Mouse (Mus musculus): Measurements from ENCODE around the gene U2af1l4. TPM values are rescaled to one million over a fixed set of nuclear protein-coding genes. Genes with fewer than 3 reads are reported as not detected.
A peak's percentile ranks its signal among the peaks of the same experiment; 100 is the strongest.

The U2af1l4 gene
- polyA plus RNA-seq, 1 experiment = 72.3 TPM

DNA sequence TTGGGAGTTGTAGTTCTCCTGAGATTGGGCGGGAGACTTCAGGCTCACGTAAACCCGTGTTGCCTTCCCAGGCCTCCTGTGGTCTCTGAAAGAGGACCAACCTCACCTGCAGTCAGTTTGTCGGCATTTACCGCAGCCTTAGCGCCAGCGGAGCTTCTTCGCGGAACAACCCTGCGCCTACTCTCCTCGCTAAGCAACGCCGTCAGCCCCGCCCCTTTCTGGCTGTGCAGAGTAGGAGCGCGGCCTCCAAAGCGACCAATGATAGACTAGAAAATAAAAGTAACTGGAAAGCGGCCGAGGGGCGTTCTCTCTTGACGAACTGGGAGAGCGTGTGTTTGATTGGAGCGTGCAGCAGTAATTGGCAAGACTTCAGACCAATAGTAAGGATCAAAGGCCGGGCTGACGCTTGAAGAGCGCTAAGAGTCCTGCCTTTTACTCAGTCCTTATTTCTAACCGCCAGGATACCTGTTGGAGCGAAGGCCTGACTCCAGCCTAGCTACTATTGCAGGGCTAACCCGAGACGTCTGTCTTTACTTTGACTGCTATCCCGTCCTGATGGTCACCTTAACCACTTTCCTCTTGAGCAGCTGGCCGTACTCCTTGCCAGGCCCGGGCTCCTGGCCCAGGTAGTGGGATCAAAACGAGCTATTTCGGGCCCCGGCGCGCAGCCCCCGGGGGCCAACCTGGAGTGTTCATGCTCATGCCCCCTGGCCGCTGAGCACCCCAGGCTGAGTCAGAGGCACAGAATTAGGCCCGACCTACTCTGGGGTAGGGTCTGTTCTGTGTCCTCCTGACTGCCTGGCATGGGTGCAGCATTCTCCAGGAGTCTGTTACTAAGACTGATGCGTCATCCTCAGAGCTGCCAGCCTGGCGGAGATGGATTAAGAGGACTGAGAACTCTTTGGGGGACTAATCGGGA is 10.7 kb upstream of the U2af1l4 start, which contains the start of the genes Hspb6 and Proser3:
Gene Hspb6, plus strand, starts transcription at position 77 of the 919 bp plus-strand sequence.
Gene Proser3, minus strand, starts transcription at position 198 of the 919 bp plus-strand sequence.
- H3K4me2 ChIP-seq (ENCODE audit: low read depth) = peak within 1 kb of the TSS; percentile 75
- peak; percentile 71 for TF ChIP-seq POLR2AphosphoS2 (IDR thresholded peaks at IDR 0.05; ENCODE audit: insufficient read length, low read depth)
- no peak for TF ChIP-seq TCF12 (IDR thresholded peaks at IDR 0.05; ENCODE audit: insufficient read depth, poor library complexity, severe bottlenecking)
- TF ChIP-seq POLR2A (IDR thresholded peaks at IDR 0.05; ENCODE audit: insufficient read length, low read depth) = peak; percentile 71
- peak; percentile 58 for TF ChIP-seq E2F4 (IDR thresholded peaks at IDR 0.05; ENCODE audit: insufficient read depth)
- no peak for TF ChIP-seq MYOG (IDR thresholded peaks at IDR 0.05; ENCODE audit: control insufficient read depth in 1 of 3, insufficient read depth in 1 of 3, insufficient read length in 2 of 3, low read depth in 2 of 3)
- no peak for TF ChIP-seq TCF3 (IDR thresholded peaks at IDR 0.05; ENCODE audit: insufficient read length, low read depth)
- no peak for TF ChIP-seq SRF (IDR thresholded peaks at IDR 0.05; ENCODE audit: control insufficient read depth, insufficient read length, low read depth)
- 0 out of 2 replicates have a peak, but pooled peaks have one; percentile 1 for TF ChIP-seq CEBPB (IDR thresholded peaks at IDR 0.05; ENCODE audit: insufficient read depth, poor library complexity, severe bottlenecking)
- TF ChIP-seq USF1 (IDR thresholded peaks at IDR 0.05; ENCODE audit: low read depth) = no peak
- TF ChIP-seq MYOD1 (IDR thresholded peaks at IDR 0.05; ENCODE audit: control insufficient read depth in 1 of 3, insufficient read length in 2 of 3, low read depth in 2 of 3) = no peak
- no peak for TF ChIP-seq MAX (IDR thresholded peaks at IDR 0.05; ENCODE audit: low read depth)
- TF ChIP-seq REST (IDR thresholded peaks at IDR 0.05; ENCODE audit: insufficient read depth, insufficient read length) = no peak
- H3K36me3 ChIP-seq (ENCODE audit: control insufficient read depth, insufficient read depth) = peaks cover 16% of the 10 kb centered on the region
- H3ac ChIP-seq (ENCODE audit: control insufficient read depth, insufficient read length) = peak within 1 kb of the TSS; percentile 8
- no peaks in the 10 kb centered on the region for H3K79me2 ChIP-seq (ENCODE audit: control insufficient read depth, insufficient read depth)
- H3K27me3 ChIP-seq (ENCODE audit: control insufficient read depth, insufficient read depth, insufficient read length) = no peaks in the 10 kb centered on the region
- peak within 1 kb of the TSS; percentile 68 for H3K4me3 ChIP-seq

DNA sequence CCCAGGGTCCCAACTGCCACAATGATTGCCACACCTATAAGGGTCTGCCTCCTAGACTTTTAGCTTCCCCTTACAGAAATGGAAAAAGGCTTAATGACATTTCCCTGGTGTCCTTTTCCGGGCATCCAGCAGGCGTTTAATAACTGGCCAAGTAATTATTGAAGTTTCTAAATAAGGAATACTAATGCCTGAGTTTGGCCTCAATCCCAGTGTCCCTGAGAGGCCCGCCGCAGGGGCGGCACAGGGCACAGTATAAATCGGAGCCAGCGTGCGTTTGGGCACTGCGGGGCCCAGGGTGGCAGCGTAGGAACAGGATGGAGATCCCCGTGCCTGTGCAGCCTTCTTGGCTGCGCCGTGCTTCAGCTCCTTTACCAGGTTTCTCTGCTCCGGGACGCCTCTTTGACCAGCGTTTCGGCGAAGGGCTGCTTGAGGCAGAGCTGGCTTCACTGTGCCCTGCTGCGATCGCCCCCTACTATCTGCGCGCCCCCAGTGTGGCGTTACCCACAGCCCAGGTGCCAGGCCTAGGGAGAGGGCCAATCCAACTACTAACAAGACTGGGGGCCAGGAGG is 10.0 kb upstream of the U2af1l4 start:
- Histone ChIP-seq H3K27me3 (ENCODE audit: control insufficient read depth, insufficient read depth, insufficient read length) (no peaks in the 10 kb centered on the region), H3K4me3 (peak overlapping the region; percentile 68), H3K36me3 (ENCODE audit: control insufficient read depth, insufficient read depth) (peaks cover 16% of the 10 kb centered on the region), H3ac (ENCODE audit: control insufficient read depth, insufficient read length) (peak overlapping the region; percentile 8), H3K4me2 (ENCODE audit: low read depth) (peak overlapping the region; percentile 75), H3K79me2 (ENCODE audit: control insufficient read depth, insufficient read depth) (no peaks in the 10 kb centered on the region)
- TF ChIP-seq MAX (IDR thresholded peaks at IDR 0.05; ENCODE audit: low read depth) (no peak), SRF (IDR thresholded peaks at IDR 0.05; ENCODE audit: control insufficient read depth, insufficient read length, low read depth) (no peak), POLR2AphosphoS2 (IDR thresholded peaks at IDR 0.05; ENCODE audit: insufficient read length, low read depth) (peak; percentile 93), E2F4 (IDR thresholded peaks at IDR 0.05; ENCODE audit: insufficient read depth) (no peak), TCF12 (IDR thresholded peaks at IDR 0.05; ENCODE audit: insufficient read depth, poor library complexity, severe bottlenecking) (no peak), POLR2A (IDR thresholded peaks at IDR 0.05; ENCODE audit: insufficient read length, low read depth) (peak; percentile 82), USF1 (IDR thresholded peaks at IDR 0.05; ENCODE audit: low read depth) (no peak), MYOD1 (IDR thresholded peaks at IDR 0.05; ENCODE audit: control insufficient read depth in 1 of 3, insufficient read length in 2 of 3, low read depth in 2 of 3) (no peak)

GRCm38 (mm10) chr7:30553810-30554584 is 9.1 kb upstream of the U2af1l4 start:
- peak overlapping the region; percentile 8 for H3ac ChIP-seq (ENCODE audit: control insufficient read depth, insufficient read length)
- H3K4me2 ChIP-seq (ENCODE audit: low read depth) = peak overlapping the region; percentile 75
- peak overlapping the region; percentile 68 for H3K4me3 ChIP-seq
- no peaks in the 10 kb centered on the region for H3K27me3 ChIP-seq (ENCODE audit: control insufficient read depth, insufficient read depth, insufficient read length)
- TF ChIP-seq REST (IDR thresholded peaks at IDR 0.05; ENCODE audit: insufficient read depth, insufficient read length) (no peak), USF1 (IDR thresholded peaks at IDR 0.05; ENCODE audit: low read depth) (no peak), E2F4 (IDR thresholded peaks at IDR 0.05; ENCODE audit: insufficient read depth) (no peak), POLR2AphosphoS2 (IDR thresholded peaks at IDR 0.05; ENCODE audit: insufficient read length, low read depth) (peak; percentile 57), TCF3 (IDR thresholded peaks at IDR 0.05; ENCODE audit: insufficient read length, low read depth) (no peak), SRF (IDR thresholded peaks at IDR 0.05; ENCODE audit: control insufficient read depth, insufficient read length, low read depth) (no peak), POLR2A (IDR thresholded peaks at IDR 0.05; ENCODE audit: insufficient read length, low read depth) (no peak)
- H3K36me3 ChIP-seq (ENCODE audit: control insufficient read depth, insufficient read depth) = peaks cover 8% of the 10 kb centered on the region
- peaks cover 5% of the 10 kb centered on the region for H3K79me2 ChIP-seq (ENCODE audit: control insufficient read depth, insufficient read depth)

DNA sequence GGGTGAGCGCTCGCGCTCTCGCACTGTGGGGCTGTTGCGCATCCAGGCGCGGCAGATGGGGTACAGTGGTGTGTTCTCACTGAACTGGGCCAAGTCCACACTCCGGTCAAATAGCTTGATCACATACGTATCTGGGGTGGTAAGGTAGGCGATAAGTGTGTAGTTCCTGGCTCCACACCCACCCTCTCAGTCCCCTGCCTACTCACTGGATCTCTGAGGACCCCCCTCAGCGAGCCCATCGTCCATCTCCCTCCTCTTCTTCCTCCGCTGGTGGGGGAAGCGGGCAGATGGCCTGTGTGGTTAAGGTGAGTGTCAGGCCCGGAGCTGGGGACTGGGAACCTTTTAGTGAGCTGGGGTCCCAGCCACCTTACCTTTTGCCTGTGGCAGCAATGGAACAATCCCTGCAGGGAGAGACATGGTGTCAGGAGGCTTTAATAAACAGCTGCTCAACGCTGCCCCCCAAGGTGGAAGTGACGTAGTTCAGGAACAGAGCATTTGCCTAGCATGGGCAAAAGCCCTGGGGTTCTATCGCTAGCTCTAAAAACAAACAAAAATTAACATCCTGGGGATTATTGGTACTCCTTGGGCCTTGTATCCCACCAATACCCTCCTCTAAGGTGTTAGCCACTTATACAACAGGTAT is 6.1 kb upstream of the U2af1l4 start:
- H3K4me3 ChIP-seq = no peak overlapping the region
- H3K4me2 ChIP-seq (ENCODE audit: low read depth) = no peak overlapping the region
- H3K79me2 ChIP-seq (ENCODE audit: control insufficient read depth, insufficient read depth) = peaks cover 13% of the 10 kb centered on the region
- no peaks in the 10 kb centered on the region for H3K27me3 ChIP-seq (ENCODE audit: control insufficient read depth, insufficient read depth, insufficient read length)
- H3ac ChIP-seq (ENCODE audit: control insufficient read depth, insufficient read length) = no peak overlapping the region
- H3K36me3 ChIP-seq (ENCODE audit: control insufficient read depth, insufficient read depth) = peaks cover 8% of the 10 kb centered on the region
- no peak for TF ChIP-seq POLR2A (IDR thresholded peaks at IDR 0.05; ENCODE audit: insufficient read length, low read depth)
- peak; percentile 7 for TF ChIP-seq POLR2AphosphoS2 (IDR thresholded peaks at IDR 0.05; ENCODE audit: insufficient read length, low read depth)

Measured in myocyte (in vitro differentiated cells).